Mouse (Mus musculus): ENCODE results near the gene Depdc1b. TPM values are rescaled to one million over a fixed set of nuclear protein-coding genes. Genes with fewer than 3 reads are reported as not detected.

The Depdc1b gene
- polyA plus RNA-seq, 1 experiment, result 3.7 TPM

DNA sequence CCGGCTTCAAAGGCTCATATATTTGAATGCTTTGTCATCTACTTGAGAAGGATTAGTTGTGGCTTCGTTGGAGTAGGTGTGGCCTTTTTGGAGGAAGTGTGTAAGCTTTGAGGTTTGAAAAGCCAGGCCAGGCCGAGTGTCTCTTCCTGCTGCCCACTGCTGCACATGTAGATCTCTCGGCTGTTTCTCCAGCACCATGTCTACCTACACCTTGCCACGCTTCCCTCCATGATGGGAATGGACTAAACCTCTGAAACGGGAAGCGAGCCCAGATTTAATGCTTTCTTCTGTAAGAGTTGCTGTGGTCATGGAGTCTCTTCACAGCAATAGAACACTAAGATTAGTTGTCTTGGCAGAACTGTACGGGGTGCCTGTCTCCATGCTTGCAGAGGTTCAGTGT lies 4.1 kb downstream of the Depdc1b start:
- Histone ChIP-seq H3ac (ENCODE audit: control insufficient read depth, insufficient read length) (no peak overlapping the region), H3K79me2 (ENCODE audit: control insufficient read depth, insufficient read depth) (peaks cover 11% of the 10 kb centered on the region), H3K36me3 (ENCODE audit: control insufficient read depth, insufficient read depth) (no peaks in the 10 kb centered on the region), H3K4me2 (ENCODE audit: low read depth) (no peak overlapping the region), H3K4me3 (no peak overlapping the region), H3K27me3 (ENCODE audit: control insufficient read depth, insufficient read depth, insufficient read length) (no peaks in the 10 kb centered on the region)
- TF ChIP-seq MYOD1 (IDR thresholded peaks at IDR 0.05; ENCODE audit: control insufficient read depth in 1 of 3, insufficient read length in 2 of 3, low read depth in 2 of 3), result no peak
- no peak for TF ChIP-seq POLR2A (IDR thresholded peaks at IDR 0.05; ENCODE audit: insufficient read length, low read depth)
- TF ChIP-seq TCF12 (IDR thresholded peaks at IDR 0.05; ENCODE audit: insufficient read depth, poor library complexity, severe bottlenecking), result no peak
- TF ChIP-seq MYOG (IDR thresholded peaks at IDR 0.05; ENCODE audit: control insufficient read depth in 1 of 3, insufficient read depth in 1 of 3, insufficient read length in 2 of 3, low read depth in 2 of 3), result no peak
- TF ChIP-seq REST (IDR thresholded peaks at IDR 0.05; ENCODE audit: insufficient read depth, insufficient read length), result no peak
- no peak for TF ChIP-seq POLR2AphosphoS2 (IDR thresholded peaks at IDR 0.05; ENCODE audit: insufficient read length, low read depth)
- no peak for TF ChIP-seq MAX (IDR thresholded peaks at IDR 0.05; ENCODE audit: low read depth)
- TF ChIP-seq SRF (IDR thresholded peaks at IDR 0.05; ENCODE audit: control insufficient read depth, insufficient read length, low read depth), result no peak
- TF ChIP-seq E2F4 (IDR thresholded peaks at IDR 0.05; ENCODE audit: insufficient read depth), result no peak
- TF ChIP-seq USF1 (IDR thresholded peaks at IDR 0.05; ENCODE audit: low read depth), result no peak
- no peak for TF ChIP-seq TCF3 (IDR thresholded peaks at IDR 0.05; ENCODE audit: insufficient read length, low read depth)
- no peak for TF ChIP-seq CEBPB (IDR thresholded peaks at IDR 0.05; ENCODE audit: insufficient read depth, poor library complexity, severe bottlenecking)

DNA sequence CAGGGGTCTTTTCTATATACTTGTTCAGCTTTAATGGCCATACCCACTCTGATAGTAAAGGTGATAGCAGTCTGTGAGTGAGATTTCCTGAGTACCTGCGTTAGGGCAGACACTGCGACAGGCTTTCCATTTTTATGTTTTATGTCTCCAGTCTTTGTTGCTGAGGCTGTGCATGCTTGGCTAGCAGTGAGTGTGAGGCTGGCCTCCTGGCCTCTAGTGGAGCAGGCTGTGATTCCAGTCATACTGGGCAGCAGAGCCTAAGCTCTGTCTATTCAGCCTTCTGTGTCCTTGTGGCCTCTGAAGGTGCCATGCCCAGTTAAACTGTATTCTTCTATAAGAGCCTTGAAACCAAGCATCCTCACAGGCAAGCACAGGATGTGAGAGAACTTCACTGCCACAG lies 6.3 kb downstream of the Depdc1b start:
- Histone ChIP-seq H3K36me3 (ENCODE audit: control insufficient read depth, insufficient read depth) (no peaks in the 10 kb centered on the region), H3K27me3 (ENCODE audit: control insufficient read depth, insufficient read depth, insufficient read length) (no peaks in the 10 kb centered on the region), H3K4me3 (no peak overlapping the region), H3K79me2 (ENCODE audit: control insufficient read depth, insufficient read depth) (peaks cover 3% of the 10 kb centered on the region), H3ac (ENCODE audit: control insufficient read depth, insufficient read length) (no peak overlapping the region), H3K4me2 (ENCODE audit: low read depth) (no peak overlapping the region)
- TF ChIP-seq POLR2AphosphoS2 (IDR thresholded peaks at IDR 0.05; ENCODE audit: insufficient read length, low read depth), result no peak
- no peak for TF ChIP-seq E2F4 (IDR thresholded peaks at IDR 0.05; ENCODE audit: insufficient read depth)
- TF ChIP-seq TCF3 (IDR thresholded peaks at IDR 0.05; ENCODE audit: insufficient read length, low read depth), result no peak
- no peak for TF ChIP-seq SRF (IDR thresholded peaks at IDR 0.05; ENCODE audit: control insufficient read depth, insufficient read length, low read depth)
- no peak for TF ChIP-seq CEBPB (IDR thresholded peaks at IDR 0.05; ENCODE audit: insufficient read depth, poor library complexity, severe bottlenecking)
- no peak for TF ChIP-seq MAX (IDR thresholded peaks at IDR 0.05; ENCODE audit: low read depth)
- TF ChIP-seq REST (IDR thresholded peaks at IDR 0.05; ENCODE audit: insufficient read depth, insufficient read length), result no peak
- no peak for TF ChIP-seq POLR2A (IDR thresholded peaks at IDR 0.05; ENCODE audit: insufficient read length, low read depth)

DNA sequence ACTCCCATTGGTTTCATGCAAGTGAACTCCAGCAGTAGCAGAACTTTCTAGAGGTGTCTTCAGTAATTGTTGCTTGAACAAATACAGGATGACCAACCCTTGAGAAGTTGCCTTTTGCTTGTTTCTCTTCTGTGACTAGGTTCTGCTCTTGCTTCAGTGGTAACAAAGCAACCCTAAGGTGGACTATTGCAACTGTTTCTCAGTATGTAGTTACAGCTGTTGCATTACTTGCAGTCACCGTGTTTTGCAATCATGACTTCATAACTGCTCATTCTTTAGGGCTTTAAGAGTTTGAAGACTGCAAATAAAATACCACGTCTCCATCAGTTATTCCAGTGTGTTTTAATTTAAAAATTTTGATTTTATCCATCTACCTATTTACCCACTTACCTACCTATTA lies 7.2 kb downstream of the Depdc1b start:
- TF ChIP-seq CEBPB (IDR thresholded peaks at IDR 0.05; ENCODE audit: insufficient read depth, poor library complexity, severe bottlenecking) (no peak), POLR2A (IDR thresholded peaks at IDR 0.05; ENCODE audit: insufficient read length, low read depth) (no peak), MYOG (IDR thresholded peaks at IDR 0.05; ENCODE audit: control insufficient read depth in 1 of 3, insufficient read depth in 1 of 3, insufficient read length in 2 of 3, low read depth in 2 of 3) (no peak), SRF (IDR thresholded peaks at IDR 0.05; ENCODE audit: control insufficient read depth, insufficient read length, low read depth) (no peak), MAX (IDR thresholded peaks at IDR 0.05; ENCODE audit: low read depth) (no peak), TCF3 (IDR thresholded peaks at IDR 0.05; ENCODE audit: insufficient read length, low read depth) (no peak), TCF12 (IDR thresholded peaks at IDR 0.05; ENCODE audit: insufficient read depth, poor library complexity, severe bottlenecking) (no peak)
- H3K27me3 ChIP-seq (ENCODE audit: control insufficient read depth, insufficient read depth, insufficient read length), result no peaks in the 10 kb centered on the region
- no peaks in the 10 kb centered on the region for H3K36me3 ChIP-seq (ENCODE audit: control insufficient read depth, insufficient read depth)
- no peak overlapping the region for H3K4me3 ChIP-seq
- no peak overlapping the region for H3ac ChIP-seq (ENCODE audit: control insufficient read depth, insufficient read length)
- H3K4me2 ChIP-seq (ENCODE audit: low read depth), result no peak overlapping the region
- H3K79me2 ChIP-seq (ENCODE audit: control insufficient read depth, insufficient read depth), result no peaks in the 10 kb centered on the region

DNA sequence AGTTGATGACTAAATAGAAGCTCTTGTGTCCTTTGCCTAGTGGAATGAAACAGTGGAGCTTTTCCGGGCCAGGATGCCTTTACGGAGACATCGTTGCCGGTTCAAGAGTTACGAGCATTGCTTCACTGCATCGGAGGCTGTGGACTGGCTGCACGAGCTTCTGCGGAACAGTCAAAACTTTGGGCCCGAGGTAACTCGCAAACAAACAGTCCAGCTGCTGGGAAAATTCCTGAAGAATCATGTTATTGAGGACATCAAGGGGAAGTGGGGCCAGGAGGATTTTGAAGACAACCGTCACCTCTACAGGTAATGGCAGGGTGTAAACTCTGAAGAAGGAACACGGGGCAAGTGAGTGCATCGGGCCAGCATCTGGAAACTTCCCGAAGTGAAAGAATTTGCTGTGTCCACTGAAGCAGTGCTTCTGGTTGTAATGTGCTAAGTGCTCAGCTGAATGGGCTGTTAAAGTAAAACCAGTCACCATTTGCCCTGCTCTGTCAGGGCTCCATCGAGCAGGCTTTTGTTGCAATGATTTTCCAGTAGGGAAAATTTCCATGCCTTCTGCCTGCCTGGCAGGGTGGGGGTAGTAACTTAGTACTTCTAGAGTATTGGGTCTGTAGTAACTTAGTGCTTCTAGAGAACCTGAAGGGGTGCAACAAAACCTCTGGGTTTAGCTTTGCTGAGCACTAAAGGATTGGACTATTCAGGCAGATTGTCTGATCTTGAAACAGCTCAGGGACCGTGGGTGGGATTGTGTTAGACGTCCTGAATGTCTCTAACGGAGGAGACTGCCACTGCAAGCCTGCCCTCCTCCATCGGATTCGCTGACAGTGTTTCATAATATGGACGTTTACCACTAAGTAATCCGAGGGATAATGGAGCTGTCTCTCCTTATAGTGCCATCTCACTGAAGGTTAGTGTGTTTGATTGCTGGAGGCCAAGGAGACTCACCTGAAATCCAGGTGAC lies 8.0 kb downstream of the Depdc1b start:
- H3K27me3 ChIP-seq (ENCODE audit: control insufficient read depth, insufficient read depth, insufficient read length), result no peaks in the 10 kb centered on the region
- H3K79me2 ChIP-seq (ENCODE audit: control insufficient read depth, insufficient read depth), result no peaks in the 10 kb centered on the region
- no peak overlapping the region for H3K4me2 ChIP-seq (ENCODE audit: low read depth)
- TF ChIP-seq SRF (IDR thresholded peaks at IDR 0.05; ENCODE audit: control insufficient read depth, insufficient read length, low read depth) (no peak), MAX (IDR thresholded peaks at IDR 0.05; ENCODE audit: low read depth) (no peak), REST (IDR thresholded peaks at IDR 0.05; ENCODE audit: insufficient read depth, insufficient read length) (no peak), E2F4 (IDR thresholded peaks at IDR 0.05; ENCODE audit: insufficient read depth) (no peak), CEBPB (IDR thresholded peaks at IDR 0.05; ENCODE audit: insufficient read depth, poor library complexity, severe bottlenecking) (no peak), POLR2A (IDR thresholded peaks at IDR 0.05; ENCODE audit: insufficient read length, low read depth) (no peak), TCF12 (IDR thresholded peaks at IDR 0.05; ENCODE audit: insufficient read depth, poor library complexity, severe bottlenecking) (no peak), MYOD1 (IDR thresholded peaks at IDR 0.05; ENCODE audit: control insufficient read depth in 1 of 3, insufficient read length in 2 of 3, low read depth in 2 of 3) (no peak), POLR2AphosphoS2 (IDR thresholded peaks at IDR 0.05; ENCODE audit: insufficient read length, low read depth) (no peak), MYOG (IDR thresholded peaks at IDR 0.05; ENCODE audit: control insufficient read depth in 1 of 3, insufficient read depth in 1 of 3, insufficient read length in 2 of 3, low read depth in 2 of 3) (no peak), TCF3 (IDR thresholded peaks at IDR 0.05; ENCODE audit: insufficient read length, low read depth) (no peak), USF1 (IDR thresholded peaks at IDR 0.05; ENCODE audit: low read depth) (no peak)
- H3K4me3 ChIP-seq, result no peak overlapping the region
- H3K36me3 ChIP-seq (ENCODE audit: control insufficient read depth, insufficient read depth), result no peaks in the 10 kb centered on the region
- H3ac ChIP-seq (ENCODE audit: control insufficient read depth, insufficient read length), result no peak overlapping the region

Data from myocyte (in vitro differentiated cells).